Mouse (Mus musculus): Measurements from ENCODE around the gene Raph1. TPM values are rescaled to one million over a fixed set of nuclear protein-coding genes. Genes with fewer than 3 reads are reported as not detected.

Gene Raph1
- polyA plus RNA-seq, 1 experiment from 2014 or later = 20.7 TPM

Small RNA genes lying within 50 kb of the gene (microRNA-seq; reads per million reads assigned to microRNA genes)
- gene Gm23762 = not detected

Other genes starting within 250 kb of the Raph1 start
- 7.3 and 10.5 TPM in 2 replicates for gene Cyp20a1, start 223.8 kb downstream of the Raph1 start, polyA plus RNA-seq (2015; fragmentation: Nextera tagmentation; extraction: Ambion mirVana)
- gene Abi2, start 157.5 kb downstream of the Raph1 start, polyA plus RNA-seq (2015; fragmentation: Nextera tagmentation; extraction: Ambion mirVana) = 90.4 and 92.3 TPM in 2 replicates
- gene Cd28, start 149.7 kb upstream of the Raph1 start, polyA plus RNA-seq (2015; fragmentation: Nextera tagmentation; extraction: Ambion mirVana) = 0.09 and 0.11 TPM in 2 replicates

Data from midbrain, embryonic 16.5 days (tissue).